In genomic region chr7:142968809-142969511, GRCm38 (mm10) we compare ENCODE assay signal across 8 mouse cellular contexts. TPM values are rescaled to one million over a fixed set of nuclear protein-coding genes. Genes with fewer than 3 reads are reported as not detected.
DNase-seq lines count a peak whose midpoint lies in the region; ATAC-seq lines count a peak whose summit lies in the region.

TSS of gene Ascl2 (minus strand) at chr7:142969264.

- H3K36me3 ChIP-seq in forebrain, embryonic 16.5 days (ENCODE audit: control insufficient read depth, insufficient read depth), result no peaks in the 10 kb centered on the region
- H3K36me3 ChIP-seq in kidney, embryonic 16.5 days (ENCODE audit: insufficient read depth, low read length), result no peaks in the 10 kb centered on the region

- H3K4me1 ChIP-seq in forebrain, embryonic 16.5 days (replicated peaks; ENCODE audit: control insufficient read depth, insufficient read depth, low read length), result peaks cover 22% of the 10 kb centered on the region
- peaks cover 25% of the 10 kb centered on the region for H3K4me1 ChIP-seq in kidney, embryonic 16.5 days (ENCODE audit: insufficient read depth, low read length)

- H3K4me2 ChIP-seq in forebrain, embryonic 16.5 days (ENCODE audit: low read length), result peak within 1 kb of the TSS; percentile 85
- H3K4me2 ChIP-seq in kidney, embryonic 16.5 days (replicated peaks; ENCODE audit: low read depth, low read length), result peak within 1 kb of the TSS; percentile 94

- H3K27ac ChIP-seq in forebrain, embryonic 16.5 days (ENCODE audit: low read length), result no peak within 1 kb of the TSS
- no peak within 1 kb of the TSS for H3K27ac ChIP-seq in kidney, embryonic 16.5 days (ENCODE audit: low read length)

- peak; percentile 91 for DNase-seq in heart, adult 11 months
- DNase-seq in heart, adult 9 months (ENCODE audit: low spot score in 2 of 2), result no peak
- peak; percentile 32 for DNase-seq in adrenal gland, postnatal 10 days
- peak; percentile 7 for DNase-seq in lung, postnatal 25 days (ENCODE audit: low spot score)
- peak; percentile 53 for DNase-seq in testis, postnatal 10 days (ENCODE audit: low spot score)
- DNase-seq in cerebellum, postnatal 36 days, result no peak

- peak within 1 kb of the TSS; percentile 52 for H3K4me3 ChIP-seq in forebrain, embryonic 16.5 days (replicated peaks; ENCODE audit: low read length)
- peak within 1 kb of the TSS; percentile 54 for H3K4me3 ChIP-seq in kidney, embryonic 16.5 days (ENCODE audit: low read length)

- peak within 1 kb of the TSS; percentile 33; the same call in 1 of the 2 replicates for H3K9ac ChIP-seq in forebrain, embryonic 16.5 days (replicated peaks; ENCODE audit: low read depth, low read length)
- peak within 1 kb of the TSS; percentile 28; the same call in 1 of the 2 replicates for H3K9ac ChIP-seq in kidney, embryonic 16.5 days (replicated peaks; ENCODE audit: low read length)

- under 1% methylated on average over 50 of the region's 51 CpGs for WGBS in forebrain, embryonic 16.5 days
- WGBS in kidney, embryonic 16.5 days, result under 1% methylated on average over 51 of the region's 51 CpGs

- peaks cover 63% of the 10 kb centered on the region for H3K27me3 ChIP-seq in forebrain, embryonic 16.5 days (replicated peaks; ENCODE audit: control insufficient read depth, insufficient read depth, low read length)
- H3K27me3 ChIP-seq in kidney, embryonic 16.5 days (ENCODE audit: insufficient read depth, low read length), result peaks cover 67% of the 10 kb centered on the region

- ATAC-seq in forebrain, embryonic 16.5 days, result peak; percentile 62
- peak; percentile 55 for ATAC-seq in kidney, embryonic 16.5 days (ENCODE audit: low FRiP score, low TSS enrichment)

- no peaks in the 10 kb centered on the region for H3K9me3 ChIP-seq in forebrain, embryonic 16.5 days (ENCODE audit: control insufficient read depth, low read length)
- H3K9me3 ChIP-seq in kidney, embryonic 16.5 days (ENCODE audit: low read length), result no peaks in the 10 kb centered on the region

RNA-seq across cellular contexts. Expression of gene Ascl2, which starts in this region (rescaled TPM):
- total RNA-seq in adrenal gland, postnatal 10 days (2021), result under 1 TPM in 1 of 2 experiments, not detected in 1; 0.24 TPM
- 0.40 and 0.98 TPM in 2 replicates for polyA plus RNA-seq in forebrain, embryonic 16.5 days (2015; fragmentation: Nextera tagmentation; extraction: Ambion mirVana)
- polyA plus RNA-seq in kidney, embryonic 16.5 days (2015; fragmentation: Nextera tagmentation; extraction: Ambion mirVana), result 0.75 and 1.3 TPM in 2 replicates

Comparison
In these comparisons a context has a peak if more than half of its experiments do, and no peak if none do; other contexts are left out.
1. DNase-seq: peak in heart, adult 11 months (single experiment), lung, postnatal 25 days (single experiment) and testis, postnatal 10 days (single experiment); none in heart, adult 9 months (0 of 2) and cerebellum, postnatal 36 days (0 of 2).
2. Peak in DNase-seq in adrenal gland, postnatal 10 days; RNA of the gene not detected or under 1 TPM.
3. Peak in ATAC-seq, H3K4me3 ChIP-seq, H3K9ac ChIP-seq and H3K4me2 ChIP-seq in forebrain, embryonic 16.5 days; RNA of the gene not detected or under 1 TPM.